Mouse (Mus musculus) hindbrain, embryonic 15.5 days (tissue): Measurements from ENCODE around the gene Pik3c2g. TPM values are rescaled to one million over a fixed set of nuclear protein-coding genes. Genes with fewer than 3 reads are reported as not detected.

Source experiments
- ATAC-seq: fragments of 200-750 bp; cut with Nextera tagmentation; 2 replicates; pipeline ENCODE4 v1.8.0; 2017; ENCODE audit warnings: low read depth, moderate number of reproducible peaks, moderate TSS enrichment; ENCODE audit not compliant: low FRiP score
- H3K27ac ChIP-seq: fragments of 300-500 bp; sonication (generic); replicated peaks from 2 replicates; pipeline ENCODE4 v1.5.1; 2015; ENCODE audit warnings: mild to moderate bottlenecking, inconsistent platforms
- H3K27me3 ChIP-seq: fragments of 300-500 bp; sonication (generic); 2 replicates; pipeline ENCODE4 v1.6.1; 2015; ENCODE audit warnings: control low read depth, inconsistent platforms
- H3K36me3 ChIP-seq: fragments of 300-500 bp; sonication (generic); 2 replicates; pipeline ENCODE4 v1.6.1; 2015; ENCODE audit warnings: control low read depth, inconsistent platforms
- H3K4me1 ChIP-seq: fragments of 300-500 bp; sonication (generic); replicated peaks from 2 replicates; pipeline ENCODE4 v1.6.1; 2015; ENCODE audit warnings: control low read depth, inconsistent platforms
- H3K4me2 ChIP-seq: fragments of 300-500 bp; sonication (generic); 2 replicates; pipeline ENCODE4 v1.6.1; 2015; ENCODE audit warnings: moderate library complexity, mild to moderate bottlenecking, inconsistent platforms
- H3K4me3 ChIP-seq: fragments of 300-500 bp; sonication (generic); 2 replicates; pipeline ENCODE4 v1.5.1; 2015; ENCODE audit warnings: mild to moderate bottlenecking, inconsistent platforms
- H3K9ac ChIP-seq: fragments of 300-500 bp; sonication (generic); 2 replicates; pipeline ENCODE4 v1.6.1; 2015; ENCODE audit warnings: inconsistent platforms
- H3K9me3 ChIP-seq: fragments of 300-500 bp; sonication (generic); 2 replicates; pipeline ENCODE4 v1.6.1; 2016; ENCODE audit warnings: control low read depth, inconsistent platforms
- WGBS: fragments of 180-500 bp; shearing (Covaris S2); methylation state at CpG from one replicate; pipeline ENCODE4 v1.1.7; 2015; 5-methylcytosine and 5-hydroxymethylcytosine counted together
- polyA plus RNA-seq: library from polyadenylated mRNA; unstranded; fragments of >200 nt; fragmentation: Nextera tagmentation; extraction: Ambion mirVana; gene quantifications from 2 replicates; pipeline ENCODE4 v1.2.1, GENCODE M21; 2015

Gene Pik3c2g
- polyA plus RNA-seq, 1 experiment from 2014 or later = 0.71 TPM

DNA sequence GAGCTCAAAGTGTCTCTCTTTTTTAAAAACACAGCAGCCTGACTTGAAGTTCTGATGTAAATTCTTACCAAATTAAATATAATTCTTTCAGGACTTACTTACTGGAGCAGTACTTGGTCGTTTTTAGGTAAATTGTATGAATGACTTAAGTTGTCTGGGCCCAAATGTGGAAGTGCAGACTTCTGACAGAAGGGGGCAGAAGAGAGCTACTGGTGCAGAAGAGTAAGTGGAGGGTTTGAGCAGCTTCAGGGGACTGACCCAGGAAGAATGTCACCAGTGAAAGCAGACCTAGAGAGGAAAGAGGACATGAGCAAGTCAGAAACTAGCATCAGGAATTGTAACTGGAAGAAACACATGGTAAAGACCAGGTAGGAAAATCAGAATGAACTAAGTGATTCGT, 193.0 kb downstream of the Pik3c2g start:
- WGBS = 75% methylated on average over 2 of the region's 2 CpGs
- no peaks in the 10 kb centered on the region for H3K9me3 ChIP-seq
- H3K36me3 ChIP-seq = no peaks in the 10 kb centered on the region
- no peaks in the 10 kb centered on the region for H3K4me1 ChIP-seq
- H3K9ac ChIP-seq = no peak overlapping the region
- ATAC-seq = no peak
- H3K4me3 ChIP-seq = no peak overlapping the region
- no peak overlapping the region for H3K27ac ChIP-seq
- no peaks in the 10 kb centered on the region for H3K27me3 ChIP-seq
- no peak overlapping the region for H3K4me2 ChIP-seq

DNA sequence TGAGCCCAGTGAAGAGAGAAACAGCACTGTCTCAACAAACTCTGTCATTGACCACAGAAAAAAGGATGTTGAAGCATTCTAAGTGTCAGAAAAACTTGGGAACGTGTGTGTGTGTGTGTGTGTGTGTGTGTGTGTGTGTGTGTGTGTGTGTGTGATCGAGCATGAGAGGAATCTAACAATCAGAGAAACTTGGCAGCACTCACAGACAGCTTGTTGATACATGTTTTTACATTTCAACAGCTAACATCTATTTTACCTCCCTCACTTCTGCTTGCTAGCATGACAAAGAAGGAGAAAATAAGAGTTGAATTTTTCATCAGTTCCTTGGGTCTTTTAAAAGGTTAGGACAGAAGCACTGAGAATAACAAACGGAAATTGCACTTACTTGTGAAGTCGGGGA, 202.5 kb downstream of the Pik3c2g start:
- H3K4me1 ChIP-seq = no peaks in the 10 kb centered on the region
- 76% methylated on average over 4 of the region's 4 CpGs for WGBS
- H3K27me3 ChIP-seq = no peaks in the 10 kb centered on the region
- H3K4me2 ChIP-seq = no peak overlapping the region
- H3K36me3 ChIP-seq = no peaks in the 10 kb centered on the region
- H3K9me3 ChIP-seq = no peaks in the 10 kb centered on the region
- H3K9ac ChIP-seq = no peak overlapping the region
- H3K27ac ChIP-seq = no peak overlapping the region
- ATAC-seq = no peak
- no peak overlapping the region for H3K4me3 ChIP-seq

DNA sequence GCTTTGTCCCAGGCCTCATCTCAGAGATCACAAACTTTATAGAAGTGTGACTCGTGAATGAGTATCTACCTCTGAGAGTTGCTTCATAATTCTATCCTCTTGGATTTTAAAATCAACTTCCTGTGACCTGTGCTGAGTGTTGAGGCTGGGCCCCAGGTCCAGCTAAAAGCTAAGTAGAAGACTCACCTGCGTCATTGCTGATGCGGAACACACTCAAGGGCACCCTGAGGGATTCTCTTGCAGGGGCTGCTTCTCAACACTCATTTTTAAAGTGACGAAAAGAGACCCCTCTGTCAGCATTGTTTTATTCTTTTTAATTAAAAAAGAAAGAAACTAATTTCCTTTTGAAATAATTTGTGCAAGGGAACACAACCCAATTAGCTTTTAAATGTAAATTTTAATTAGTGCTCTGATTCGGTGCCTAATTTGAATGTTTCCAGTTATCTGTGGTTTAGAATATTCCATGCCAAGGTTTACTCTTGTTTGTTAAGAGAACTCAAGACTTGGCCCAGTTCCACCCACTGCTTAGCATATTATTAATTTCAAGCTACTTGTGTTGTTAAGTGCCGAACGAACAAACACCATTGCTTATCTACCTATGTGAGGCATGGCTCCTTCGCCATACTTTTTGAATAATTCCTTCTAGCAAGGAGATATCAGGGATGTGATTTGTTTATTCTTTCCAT, 212.7 kb downstream of the Pik3c2g start:
- Histone ChIP-seq H3K4me1 (peaks cover 5% of the 10 kb centered on the region), H3K36me3 (no peaks in the 10 kb centered on the region), H3K4me2 (no peak overlapping the region), H3K9ac (no peak overlapping the region), H3K27me3 (no peaks in the 10 kb centered on the region), H3K4me3 (no peak overlapping the region), H3K27ac (no peak overlapping the region), H3K9me3 (no peaks in the 10 kb centered on the region)
- WGBS = 58% methylated on average over 8 of the region's 8 CpGs
- ATAC-seq = no peak

DNA sequence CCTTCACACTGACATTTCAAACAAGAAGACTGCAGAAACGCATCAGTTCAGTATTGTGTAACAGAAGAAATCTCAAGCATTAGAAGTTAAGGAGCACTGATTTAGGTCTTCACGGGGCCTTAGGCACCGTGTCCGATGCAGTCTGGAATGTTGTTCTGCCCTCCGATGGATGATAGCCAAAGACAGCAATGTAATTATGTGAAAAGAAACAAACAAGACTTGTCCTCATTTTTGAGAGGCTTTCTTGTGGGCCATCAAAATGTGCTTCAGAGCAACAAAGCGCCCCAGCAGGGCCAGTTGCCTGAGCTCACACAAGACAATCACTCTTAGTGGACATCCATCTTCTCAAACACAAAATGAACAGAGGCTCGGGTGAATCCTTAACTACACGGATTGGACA, 234.9 kb downstream of the Pik3c2g start:
- H3K4me1 ChIP-seq = no peaks in the 10 kb centered on the region
- no peak overlapping the region for H3K4me2 ChIP-seq
- no peak overlapping the region for H3K9ac ChIP-seq
- 67% methylated on average over 8 of the region's 8 CpGs for WGBS
- no peak overlapping the region for H3K4me3 ChIP-seq
- ATAC-seq = no peak
- no peak overlapping the region for H3K27ac ChIP-seq
- no peaks in the 10 kb centered on the region for H3K9me3 ChIP-seq
- H3K27me3 ChIP-seq = no peaks in the 10 kb centered on the region
- H3K36me3 ChIP-seq = no peaks in the 10 kb centered on the region

DNA sequence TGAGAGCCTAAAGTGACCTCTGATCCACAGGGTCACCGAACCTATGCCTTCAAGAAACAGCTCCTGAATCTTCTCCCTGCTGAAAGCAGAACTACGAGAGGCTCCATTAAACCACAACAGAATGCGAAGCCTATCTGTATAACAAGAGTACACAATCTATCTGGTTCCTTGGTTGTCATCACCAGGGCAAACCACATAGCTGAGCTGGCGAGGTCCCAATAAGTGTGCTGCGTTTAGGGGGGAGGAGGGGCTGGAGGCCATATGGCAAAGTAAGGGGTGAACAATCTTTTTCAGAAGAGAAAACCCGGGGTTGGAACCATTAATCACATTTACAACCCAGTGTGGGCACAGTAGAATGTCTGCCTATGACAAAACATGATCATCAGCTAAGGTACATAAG, 251.2 kb downstream of the Pik3c2g start:
- H3K4me2 ChIP-seq = no peak overlapping the region
- no peak overlapping the region for H3K4me3 ChIP-seq
- 78% methylated on average over 6 of the region's 6 CpGs for WGBS
- no peak overlapping the region for H3K27ac ChIP-seq
- no peak overlapping the region for H3K9ac ChIP-seq
- H3K36me3 ChIP-seq = no peaks in the 10 kb centered on the region
- H3K27me3 ChIP-seq = no peaks in the 10 kb centered on the region
- no peak; the same call in 1 of the 2 replicates for ATAC-seq
- no peaks in the 10 kb centered on the region for H3K9me3 ChIP-seq
- H3K4me1 ChIP-seq = no peaks in the 10 kb centered on the region

DNA sequence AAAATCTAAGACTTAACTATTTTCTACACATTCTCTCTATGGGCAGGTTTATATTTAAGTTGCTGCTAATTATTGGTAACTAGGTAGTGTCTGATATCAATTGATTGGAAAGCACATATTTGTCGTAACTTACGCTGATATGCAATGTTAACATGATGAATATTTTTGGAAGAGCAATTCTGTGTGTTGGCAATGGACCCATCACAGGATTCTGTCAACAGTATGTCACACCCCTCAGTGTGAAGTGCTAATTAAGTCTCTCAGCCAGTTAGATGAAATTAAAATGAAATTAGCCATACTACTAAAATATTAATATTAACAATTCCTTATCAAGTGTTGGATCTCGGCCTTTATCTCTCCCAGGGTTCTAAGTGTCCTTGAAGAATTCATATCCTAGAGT, 251.7 kb downstream of the Pik3c2g start:
- no peaks in the 10 kb centered on the region for H3K9me3 ChIP-seq
- H3K27me3 ChIP-seq = no peaks in the 10 kb centered on the region
- ATAC-seq = no peak
- H3K9ac ChIP-seq = no peak overlapping the region
- H3K4me2 ChIP-seq = no peak overlapping the region
- 83% methylated on average over 3 of the region's 3 CpGs for WGBS
- no peak overlapping the region for H3K4me3 ChIP-seq
- no peak overlapping the region for H3K27ac ChIP-seq
- H3K4me1 ChIP-seq = no peaks in the 10 kb centered on the region
- no peaks in the 10 kb centered on the region for H3K36me3 ChIP-seq

DNA sequence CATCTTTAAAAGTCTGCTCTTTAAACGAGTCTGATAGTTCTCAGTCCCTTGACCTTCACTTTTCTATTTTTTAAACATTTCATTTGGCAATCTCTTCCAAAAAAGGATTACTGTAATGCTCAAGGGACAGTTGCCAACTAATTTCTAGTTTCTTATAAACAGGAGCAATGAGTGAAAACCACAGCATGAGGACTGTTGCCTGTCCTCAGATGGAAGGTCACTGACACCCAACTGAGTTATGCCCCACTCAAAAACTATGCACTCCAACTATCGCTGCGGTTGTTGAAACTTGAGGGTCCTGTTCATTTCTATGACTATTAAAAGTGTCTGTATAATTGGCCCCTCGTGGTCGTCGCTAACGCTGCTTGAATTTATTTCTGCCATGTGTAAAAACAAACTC, 252.9 kb downstream of the Pik3c2g start:
- Histone ChIP-seq H3K9me3 (no peaks in the 10 kb centered on the region), H3K36me3 (no peaks in the 10 kb centered on the region), H3K27me3 (no peaks in the 10 kb centered on the region), H3K4me2 (no peak overlapping the region), H3K4me1 (no peaks in the 10 kb centered on the region), H3K4me3 (no peak overlapping the region), H3K9ac (no peak overlapping the region), H3K27ac (no peak overlapping the region)
- no peak for ATAC-seq
- 85% methylated on average over 7 of the region's 7 CpGs for WGBS

DNA sequence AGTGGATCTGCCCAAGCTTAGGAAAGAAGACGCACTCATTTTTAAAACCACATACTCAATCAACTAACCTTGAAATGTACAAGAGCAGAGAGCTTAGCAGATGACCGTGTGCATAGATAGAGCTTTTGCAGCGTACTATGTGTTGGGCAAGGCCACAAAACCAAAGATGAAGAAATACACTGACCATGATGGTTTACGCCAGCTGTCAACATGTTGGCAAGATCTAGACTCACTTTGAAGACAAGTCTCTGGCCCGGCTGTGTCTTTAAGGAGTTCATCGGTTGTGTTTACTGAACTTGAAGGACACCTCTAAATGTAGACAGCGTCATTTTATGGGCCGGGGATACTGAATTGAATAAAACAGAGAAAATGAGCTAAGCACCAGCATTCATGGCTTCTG, 254.3 kb downstream of the Pik3c2g start:
- no peak overlapping the region for H3K4me3 ChIP-seq
- no peaks in the 10 kb centered on the region for H3K9me3 ChIP-seq
- H3K4me1 ChIP-seq = no peaks in the 10 kb centered on the region
- no peak overlapping the region for H3K9ac ChIP-seq
- H3K4me2 ChIP-seq = no peak overlapping the region
- H3K36me3 ChIP-seq = no peaks in the 10 kb centered on the region
- 93% methylated on average over 8 of the region's 8 CpGs for WGBS
- no peak overlapping the region for H3K27ac ChIP-seq
- no peak for ATAC-seq
- H3K27me3 ChIP-seq = no peaks in the 10 kb centered on the region

DNA sequence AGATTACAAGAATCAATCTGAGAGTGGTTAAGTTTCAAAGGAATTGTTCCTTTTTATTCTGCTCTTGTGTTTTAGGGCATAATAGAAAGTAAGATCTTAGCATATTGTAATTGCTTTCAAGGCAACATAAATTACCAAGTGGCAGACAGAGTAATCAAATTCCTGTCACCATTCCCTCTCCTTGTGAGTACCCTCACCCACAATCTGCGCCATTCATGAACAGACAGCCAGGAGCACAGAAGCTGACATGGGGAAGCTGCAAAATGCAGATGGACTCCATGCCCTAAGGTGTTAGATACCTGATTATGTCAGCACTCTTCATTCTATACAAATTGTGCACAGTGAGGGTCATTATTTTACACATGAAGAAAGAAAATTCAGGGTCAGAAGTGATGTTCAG, 255.6 kb downstream of the Pik3c2g start:
- WGBS = 76% methylated on average over 1 of the region's 1 CpGs

DNA sequence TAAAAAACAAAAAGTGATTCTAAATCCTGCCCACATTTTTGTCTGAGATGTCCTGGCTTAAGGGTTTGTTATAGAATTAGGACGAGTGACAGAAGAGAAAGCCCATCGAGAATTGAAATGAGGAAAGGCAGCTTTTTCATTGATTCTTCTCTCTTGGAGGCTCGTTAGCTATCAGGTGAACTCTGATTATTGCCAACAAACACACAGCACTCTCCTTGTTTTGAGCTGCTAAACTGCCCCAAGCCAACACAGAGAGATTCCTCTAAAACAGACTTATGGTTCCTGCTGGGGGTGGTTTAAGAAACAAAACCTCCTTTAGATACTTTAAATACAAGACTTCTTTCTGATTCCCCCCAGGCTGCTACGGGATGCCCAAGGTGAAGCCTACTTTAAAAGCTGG, 256.5 kb downstream of the Pik3c2g start:
- 80% methylated on average over 4 of the region's 4 CpGs for WGBS
- Histone ChIP-seq H3K4me3 (no peak overlapping the region), H3K4me2 (no peak overlapping the region)

More for the DNA sequence above, 255.6 kb downstream of the Pik3c2g start:
- Histone ChIP-seq H3K36me3 (no peaks in the 10 kb centered on the region), H3K4me1 (no peaks in the 10 kb centered on the region), H3K9me3 (no peaks in the 10 kb centered on the region), H3K27ac (no peak overlapping the region), H3K27me3 (no peaks in the 10 kb centered on the region), H3K4me3 (no peak overlapping the region), H3K4me2 (no peak overlapping the region), H3K9ac (no peak overlapping the region)
- no peak for ATAC-seq

DNA sequence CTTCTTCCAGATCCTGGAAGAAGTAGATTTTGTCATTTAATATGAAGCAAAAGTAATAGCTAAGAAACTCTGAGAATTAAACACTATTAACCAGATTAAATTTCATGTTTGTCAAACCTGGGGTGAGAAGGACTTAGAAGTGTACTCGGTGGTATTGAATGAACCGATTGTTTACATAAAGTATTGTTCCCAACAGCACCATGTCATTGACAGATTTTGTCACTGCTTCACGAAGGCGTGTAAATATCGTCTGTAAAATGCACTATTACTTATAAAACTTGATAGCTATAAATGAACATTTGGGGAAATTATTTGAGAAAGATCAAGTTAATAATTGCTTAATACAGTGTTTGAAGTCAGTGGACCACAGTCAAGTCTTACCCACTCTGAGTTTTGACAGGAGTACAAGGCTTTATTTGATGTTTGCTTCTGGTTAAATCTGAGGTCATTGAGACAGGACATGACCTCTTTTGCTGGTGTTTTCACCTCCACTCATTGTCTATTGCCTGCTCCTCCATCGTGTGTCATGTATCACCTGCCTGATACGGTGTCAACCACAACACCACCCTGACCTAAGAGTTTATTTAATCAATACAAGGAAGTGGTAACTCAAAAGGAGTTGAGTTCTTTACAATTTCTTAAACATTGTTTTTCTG, 260.0 kb downstream of the Pik3c2g start:
- ATAC-seq = no peak
- no peaks in the 10 kb centered on the region for H3K9me3 ChIP-seq
- H3K27ac ChIP-seq = no peak overlapping the region
- no peak overlapping the region for H3K4me2 ChIP-seq
- H3K4me3 ChIP-seq = no peak overlapping the region
- H3K27me3 ChIP-seq = no peaks in the 10 kb centered on the region
- 79% methylated on average over 7 of the region's 7 CpGs for WGBS
- no peak overlapping the region for H3K9ac ChIP-seq
- H3K36me3 ChIP-seq = no peaks in the 10 kb centered on the region
- no peaks in the 10 kb centered on the region for H3K4me1 ChIP-seq

More for the DNA sequence above, 256.5 kb downstream of the Pik3c2g start:
- no peaks in the 10 kb centered on the region for H3K36me3 ChIP-seq
- no peaks in the 10 kb centered on the region for H3K4me1 ChIP-seq
- H3K27ac ChIP-seq = no peak overlapping the region
- no peaks in the 10 kb centered on the region for H3K9me3 ChIP-seq
- H3K9ac ChIP-seq = no peak overlapping the region
- ATAC-seq = no peak
- H3K27me3 ChIP-seq = no peaks in the 10 kb centered on the region

DNA sequence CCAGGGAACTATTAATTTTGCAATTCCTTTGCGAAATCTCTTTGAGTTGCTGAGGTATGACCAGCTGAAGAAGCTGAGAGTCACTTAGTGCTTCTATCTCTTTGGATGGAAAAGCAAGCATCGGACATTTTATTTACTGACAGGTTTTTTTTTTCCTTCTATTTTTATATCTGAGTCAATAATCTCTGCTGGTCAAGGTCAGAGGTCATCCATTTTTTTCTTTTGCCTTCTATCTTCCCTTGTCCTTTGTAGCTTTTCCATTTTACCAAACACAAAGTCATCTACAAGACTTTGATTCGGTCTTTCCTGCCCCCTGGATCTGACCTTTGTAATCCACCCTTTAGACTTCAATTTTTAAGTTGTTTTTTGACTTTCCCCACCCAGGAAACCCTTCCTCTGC, 262.9 kb downstream of the Pik3c2g start:
- no peak overlapping the region for H3K4me2 ChIP-seq
- WGBS = 82% methylated on average over 3 of the region's 3 CpGs
- H3K27me3 ChIP-seq = no peaks in the 10 kb centered on the region
- ATAC-seq = no peak
- no peaks in the 10 kb centered on the region for H3K36me3 ChIP-seq
- 0 out of 2 replicates have a peak, but pooled peaks cover under 1% of the 10 kb centered on the region for H3K4me1 ChIP-seq
- H3K9ac ChIP-seq = no peak overlapping the region
- no peak overlapping the region for H3K4me3 ChIP-seq
- H3K9me3 ChIP-seq = no peaks in the 10 kb centered on the region
- no peak overlapping the region for H3K27ac ChIP-seq
